Mouse (Mus musculus) forebrain, postnatal 0 days (tissue): ENCODE results near the gene Grb2. TPM values are rescaled to one million over a fixed set of nuclear protein-coding genes. Genes with fewer than 3 reads are reported as not detected.

Source experiments
- ATAC-seq: fragments of 200-750 bp; cut with Nextera tagmentation; 2 replicates; pipeline ENCODE4 v1.8.0; 2017; ENCODE audit warnings: mild to moderate bottlenecking, moderate library complexity
- DNase-seq: peaks from one replicate; pipeline ENCODE4 v3.0.0-alpha.2; 2015
- H3K27ac ChIP-seq: fragments of 300-500 bp; sonication (generic); 2 replicates; pipeline ENCODE4 v1.5.1; 2014; ENCODE audit warnings: low read depth, mild to moderate bottlenecking, antibody characterized with exemption, low read length, moderate library complexity, mixed read lengths
- H3K27me3 ChIP-seq: fragments of 300-500 bp; sonication (generic); 2 replicates; pipeline ENCODE4 v1.6.1; 2014; ENCODE audit warnings: mild to moderate bottlenecking, low read length, mixed read lengths; ENCODE audit not compliant: insufficient read depth
- H3K36me3 ChIP-seq: fragments of 300-500 bp; sonication (generic); 2 replicates; pipeline ENCODE4 v1.6.1; 2014; ENCODE audit warnings: mild to moderate bottlenecking, moderate library complexity; ENCODE audit not compliant: insufficient read depth
- H3K4me1 ChIP-seq: fragments of 300-500 bp; sonication (generic); 2 replicates; pipeline ENCODE4 v1.6.1; 2014; ENCODE audit warnings: antibody characterized with exemption; ENCODE audit not compliant: insufficient read depth
- H3K4me2 ChIP-seq: fragments of 300-500 bp; sonication (generic); 2 replicates; pipeline ENCODE4 v1.6.1; 2014; ENCODE audit warnings: low read depth, mild to moderate bottlenecking, moderate library complexity
- H3K4me3 ChIP-seq: fragments of 300-500 bp; sonication (generic); 2 replicates; pipeline ENCODE4 v1.5.1; 2014; ENCODE audit warnings: low read depth, low read length, mixed read lengths
- H3K9ac ChIP-seq: fragments of 300-500 bp; sonication (generic); 2 replicates; pipeline ENCODE4 v1.6.1; 2014; ENCODE audit warnings: mild to moderate bottlenecking
- H3K9me3 ChIP-seq: fragments of 300-500 bp; sonication (generic); 2 replicates; pipeline ENCODE4 v1.6.1; 2016; ENCODE audit warnings: low read length
- CTCF ChIP-seq: sonication (generic); IDR thresholded peaks from 2 replicates; pipeline ENCODE4 v1.5.1; 2016; ENCODE audit warnings: antibody characterized with exemption, control low read depth, low read depth
- WGBS: fragments of 180-500 bp; shearing (Covaris S2); extraction: QIAGEN DNeasy Blood & Tissue Kit; methylation state at CpG from one replicate; pipeline ENCODE4 v1.1.7; 2014; 5-methylcytosine and 5-hydroxymethylcytosine counted together
- polyA plus RNA-seq: library from polyadenylated mRNA; unstranded; fragments of >200 nt; fragmentation: Nextera tagmentation; extraction: Ambion mirVana; gene quantifications from 2 replicates; pipeline ENCODE4 v1.2.1, GENCODE M21; 2015
- total RNA-seq: library from RNA; depleted of rRNA; stranded (reverse); fragments of >200 nt; gene quantifications from 2 replicates; pipeline ENCODE4 v1.2.3, GENCODE M21; 2014

The Grb2 gene
- total and polyA plus RNA-seq, 2 experiments from 2014 or later: 91.9 to 162 TPM

DNA sequence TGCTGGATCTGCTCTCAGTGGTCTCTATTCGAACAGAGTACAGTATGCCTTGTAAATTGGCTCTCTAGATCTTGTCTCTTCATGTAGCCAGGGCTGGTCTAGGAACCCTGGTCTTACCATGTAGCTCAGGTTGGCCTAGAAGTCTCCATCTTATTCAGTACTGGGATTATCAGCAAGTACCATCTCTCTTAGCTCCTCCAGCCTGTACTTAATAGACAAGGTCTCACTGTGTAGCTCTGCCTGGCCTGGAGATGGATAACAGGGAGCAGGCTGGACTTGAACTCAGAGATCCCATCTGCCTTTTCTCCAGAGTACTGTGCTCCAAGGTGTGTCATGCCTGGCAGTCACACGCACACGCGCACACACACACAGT, 66.7 kb downstream of the Grb2 start:
- no peak for TF ChIP-seq CTCF

DNA sequence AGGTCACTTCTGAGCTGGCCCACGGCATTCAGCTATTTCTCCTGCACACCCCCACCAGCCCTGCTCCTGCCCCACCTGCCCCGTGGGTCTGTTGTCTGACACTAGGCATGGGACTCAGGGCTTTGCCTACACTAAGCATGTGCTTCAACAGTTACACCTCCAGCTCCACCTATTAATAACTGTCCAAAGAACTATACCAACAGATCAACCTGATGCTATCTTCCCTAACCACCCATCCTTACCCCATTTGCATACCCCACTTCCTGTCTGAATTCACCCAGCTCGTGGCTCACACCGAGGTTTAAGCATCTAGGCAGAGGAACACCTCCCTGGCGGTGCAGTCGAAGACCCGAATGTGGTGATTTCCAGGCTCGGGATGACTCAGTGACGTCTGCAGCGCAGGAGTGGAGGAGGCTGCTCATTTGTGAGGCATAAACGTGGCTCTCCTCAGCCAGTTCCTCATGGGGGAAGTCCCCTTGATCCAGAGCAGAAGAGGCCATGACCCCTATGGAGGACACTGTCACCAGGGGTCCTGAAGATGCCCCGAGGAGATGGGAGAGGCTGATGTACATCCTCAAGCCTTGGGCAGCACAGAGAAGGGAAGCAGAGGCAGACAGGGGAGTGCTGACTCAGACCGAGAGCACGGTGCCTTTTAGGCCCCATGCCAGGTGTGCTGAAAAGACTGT, 67.3 kb downstream of the Grb2 start:
- peaks cover 23% of the 10 kb centered on the region for H3K36me3 ChIP-seq
- no peak for DNase-seq
- no peak for TF ChIP-seq CTCF
- H3K9me3 ChIP-seq: no peaks in the 10 kb centered on the region
- no peak overlapping the region for H3K4me3 ChIP-seq
- no peak overlapping the region for H3K9ac ChIP-seq
- no peak overlapping the region for H3K4me2 ChIP-seq
- ATAC-seq: no peak
- H3K27ac ChIP-seq: no peak overlapping the region
- 54% methylated on average over 14 of the region's 14 CpGs for WGBS
- no peaks in the 10 kb centered on the region for H3K4me1 ChIP-seq
- H3K27me3 ChIP-seq: no peaks in the 10 kb centered on the region

More for the DNA sequence above, 66.7 kb downstream of the Grb2 start:
- 86% methylated on average over 4 of the region's 4 CpGs for WGBS
- H3K4me1 ChIP-seq: no peaks in the 10 kb centered on the region
- no peak overlapping the region for H3K4me3 ChIP-seq
- H3K36me3 ChIP-seq: peaks cover 24% of the 10 kb centered on the region
- no peak overlapping the region for H3K4me2 ChIP-seq
- H3K27ac ChIP-seq: no peak overlapping the region
- H3K27me3 ChIP-seq: no peaks in the 10 kb centered on the region
- DNase-seq: no peak
- H3K9ac ChIP-seq: no peak overlapping the region
- ATAC-seq: no peak
- H3K9me3 ChIP-seq: no peaks in the 10 kb centered on the region

DNA sequence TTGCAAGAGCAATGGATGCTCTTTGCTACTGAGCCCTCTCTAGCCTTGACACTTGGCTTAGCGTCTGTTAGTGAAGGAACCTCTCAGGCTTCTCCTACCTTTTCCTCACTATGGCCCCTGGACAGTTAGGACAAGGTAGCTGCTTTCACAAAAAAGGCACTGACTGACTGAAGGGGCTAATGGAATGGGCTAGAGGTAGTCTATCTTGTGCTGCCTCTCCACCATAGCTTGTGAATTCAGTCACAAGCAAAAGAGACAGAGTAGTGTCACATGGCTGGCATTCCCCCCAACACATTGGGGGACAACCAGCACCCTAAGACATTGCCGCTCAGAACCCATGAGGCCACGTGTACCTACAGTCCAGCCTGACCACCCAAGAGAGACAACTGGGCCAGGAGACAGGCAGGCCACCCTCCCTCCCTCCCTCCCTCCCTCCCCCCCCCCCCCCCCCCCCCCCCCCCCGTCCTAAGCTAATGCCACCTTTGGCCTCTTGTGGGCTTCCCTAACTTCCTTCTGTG, 68.0 kb downstream of the Grb2 start:
- TF ChIP-seq CTCF: no peak
- 87% methylated on average over 3 of the region's 4 CpGs for WGBS
- no peak for ATAC-seq

DNA sequence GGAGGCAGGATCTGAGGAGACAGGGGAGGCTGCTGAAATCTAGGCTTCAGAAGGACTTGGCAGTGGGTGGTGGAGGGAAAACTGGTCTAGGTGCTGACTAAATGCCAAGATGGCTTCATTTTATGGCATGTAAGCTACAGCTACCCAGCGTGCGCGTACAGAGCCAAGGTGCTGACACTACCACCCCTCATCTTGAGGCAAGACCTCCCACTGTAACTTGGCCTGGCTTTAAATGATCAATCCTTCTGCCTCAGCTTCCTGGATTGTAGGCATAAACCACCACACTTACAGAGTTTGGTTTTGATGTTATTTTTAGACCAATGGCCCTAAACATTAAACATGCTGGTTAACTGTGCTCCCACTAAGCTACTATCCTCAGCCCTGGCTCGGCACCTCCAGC, 68.9 kb downstream of the Grb2 start:
- no peak for TF ChIP-seq CTCF
- DNase-seq (no peak), ATAC-seq (no peak)
- Histone ChIP-seq H3K4me1 (no peaks in the 10 kb centered on the region), H3K9me3 (no peaks in the 10 kb centered on the region), H3K4me3 (no peak overlapping the region), H3K27me3 (no peaks in the 10 kb centered on the region), H3K36me3 (peaks cover 10% of the 10 kb centered on the region), H3K9ac (no peak overlapping the region), H3K4me2 (no peak overlapping the region), H3K27ac (no peak overlapping the region)
- 84% methylated on average over 4 of the region's 4 CpGs for WGBS

More for the DNA sequence above, 68.0 kb downstream of the Grb2 start:
- H3K9ac ChIP-seq: no peak overlapping the region
- H3K27ac ChIP-seq: no peak overlapping the region
- no peaks in the 10 kb centered on the region for H3K4me1 ChIP-seq
- H3K4me2 ChIP-seq: no peak overlapping the region
- no peaks in the 10 kb centered on the region for H3K27me3 ChIP-seq
- no peaks in the 10 kb centered on the region for H3K9me3 ChIP-seq
- H3K4me3 ChIP-seq: no peak overlapping the region
- no peak for DNase-seq
- H3K36me3 ChIP-seq: peaks cover 17% of the 10 kb centered on the region

DNA sequence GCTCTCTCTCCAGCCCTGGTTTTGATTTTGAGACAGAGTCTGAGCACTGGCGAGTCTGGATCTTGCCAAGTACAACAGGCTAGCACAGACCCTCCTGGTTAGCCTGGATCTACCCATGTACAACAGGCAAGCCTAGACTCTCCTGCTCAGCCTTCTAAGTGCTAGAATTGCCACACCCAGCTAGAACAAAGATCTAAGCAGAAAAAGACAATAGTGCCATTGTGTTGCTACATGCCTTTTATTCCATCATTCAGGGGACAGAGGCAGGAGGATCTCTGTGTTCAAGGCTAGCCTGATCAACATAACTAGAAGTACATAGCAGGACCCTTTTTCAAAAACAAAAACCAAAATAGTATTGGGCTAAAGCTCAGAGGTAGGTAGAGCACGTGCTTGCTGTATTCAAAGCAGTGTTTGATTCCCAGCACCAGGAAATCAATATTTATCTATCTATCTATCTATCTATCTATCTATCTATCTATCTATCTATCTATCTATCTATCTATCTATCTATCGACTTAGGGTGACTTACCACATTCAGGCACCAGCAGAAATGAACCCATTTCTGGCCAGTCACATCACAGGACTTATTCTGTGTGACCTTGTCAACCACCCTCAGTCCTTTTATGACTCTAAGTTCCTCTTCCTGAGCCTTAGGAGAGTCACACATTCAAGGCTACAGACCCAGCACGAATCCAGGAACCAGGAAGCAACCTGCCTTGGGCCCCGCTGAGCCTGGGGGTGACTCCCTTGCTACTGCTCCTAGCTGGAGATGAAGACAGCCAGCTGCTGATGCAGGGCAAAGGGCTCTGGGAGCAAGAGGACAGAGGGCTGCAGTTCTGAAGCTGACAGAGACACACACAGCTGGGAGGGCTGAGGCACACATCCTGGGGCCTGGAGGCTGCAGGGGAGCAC, 69.6 kb downstream of the Grb2 start:
- TF ChIP-seq CTCF: no peak
- Histone ChIP-seq H3K27ac (no peak overlapping the region), H3K36me3 (0 out of 2 replicates have a peak, but pooled peaks cover 4% of the 10 kb centered on the region), H3K27me3 (no peaks in the 10 kb centered on the region), H3K4me2 (no peak overlapping the region), H3K9ac (no peak overlapping the region), H3K4me1 (no peaks in the 10 kb centered on the region), H3K9me3 (no peaks in the 10 kb centered on the region), H3K4me3 (no peak overlapping the region)
- ATAC-seq (no peak), DNase-seq (no peak)
- 85% methylated on average over 5 of the region's 5 CpGs for WGBS

DNA sequence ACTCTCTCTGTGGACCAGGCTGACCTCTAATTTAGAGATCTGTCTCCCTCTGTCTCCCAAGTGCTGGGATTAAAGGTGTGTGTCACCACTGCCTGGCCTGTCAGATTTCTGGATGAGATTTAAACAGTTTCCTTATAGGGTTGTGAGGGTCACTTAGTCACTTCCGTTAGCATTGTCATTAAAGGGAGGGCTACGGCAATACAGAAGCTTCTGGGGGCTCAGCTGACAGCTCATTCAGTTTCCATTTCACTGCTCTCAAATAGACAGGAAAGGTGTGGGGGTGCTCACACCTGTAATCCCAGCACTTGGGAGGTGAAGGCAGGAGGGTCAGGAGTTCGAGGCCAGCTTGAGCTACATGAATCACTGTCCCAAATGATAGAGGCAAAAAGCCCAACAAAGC, 71.4 kb downstream of the Grb2 start:
- ATAC-seq (no peak), DNase-seq (no peak)
- Histone ChIP-seq H3K27ac (no peak overlapping the region), H3K9me3 (no peaks in the 10 kb centered on the region), H3K4me3 (no peak overlapping the region), H3K4me2 (no peak overlapping the region), H3K36me3 (no peaks in the 10 kb centered on the region), H3K9ac (no peak overlapping the region), H3K27me3 (no peaks in the 10 kb centered on the region), H3K4me1 (no peaks in the 10 kb centered on the region)
- WGBS: 84% methylated on average over 3 of the region's 3 CpGs
- no peak for TF ChIP-seq CTCF

DNA sequence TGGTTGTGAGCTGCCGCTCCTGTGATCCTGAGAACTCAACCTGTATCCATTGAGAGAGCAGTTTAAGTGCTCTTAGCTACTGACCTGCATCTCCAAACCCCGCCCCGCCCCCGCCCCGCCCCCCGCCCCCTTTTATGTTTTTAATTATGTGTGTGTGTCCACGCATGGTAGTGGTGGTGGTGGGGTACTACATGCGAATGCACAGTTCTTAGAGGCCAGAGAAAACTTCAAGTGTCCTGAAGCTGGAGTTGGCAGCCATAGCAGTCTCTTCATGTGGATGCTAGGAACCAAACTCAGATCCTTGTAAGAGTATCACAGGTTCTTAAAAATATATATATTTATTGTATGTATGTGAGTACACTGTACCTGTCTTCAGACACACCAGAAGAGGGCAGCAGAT, 72.9 kb downstream of the Grb2 start:
- Histone ChIP-seq H3K4me3 (no peak overlapping the region), H3K27ac (no peak overlapping the region), H3K4me1 (no peaks in the 10 kb centered on the region), H3K4me2 (no peak overlapping the region), H3K9me3 (no peaks in the 10 kb centered on the region), H3K36me3 (no peaks in the 10 kb centered on the region), H3K27me3 (no peaks in the 10 kb centered on the region), H3K9ac (no peak overlapping the region)
- WGBS: 81% methylated on average over 8 of the region's 8 CpGs
- DNase-seq (no peak), ATAC-seq (no peak)
- no peak for TF ChIP-seq CTCF
